Mouse (Mus musculus) c-Kit-negative CD71-positive TER-119-positive erythroid progenitor cells, embryonic 14.5 days (primary cell): ENCODE data around the gene Msmb.

ENCODE experiments used
- DNase-seq: peaks from one replicate; pipeline ENCODE4 v3.0.0-alpha.2; 2013; ENCODE audit warnings: low read depth, low spot score

Msmb gene

DNA sequence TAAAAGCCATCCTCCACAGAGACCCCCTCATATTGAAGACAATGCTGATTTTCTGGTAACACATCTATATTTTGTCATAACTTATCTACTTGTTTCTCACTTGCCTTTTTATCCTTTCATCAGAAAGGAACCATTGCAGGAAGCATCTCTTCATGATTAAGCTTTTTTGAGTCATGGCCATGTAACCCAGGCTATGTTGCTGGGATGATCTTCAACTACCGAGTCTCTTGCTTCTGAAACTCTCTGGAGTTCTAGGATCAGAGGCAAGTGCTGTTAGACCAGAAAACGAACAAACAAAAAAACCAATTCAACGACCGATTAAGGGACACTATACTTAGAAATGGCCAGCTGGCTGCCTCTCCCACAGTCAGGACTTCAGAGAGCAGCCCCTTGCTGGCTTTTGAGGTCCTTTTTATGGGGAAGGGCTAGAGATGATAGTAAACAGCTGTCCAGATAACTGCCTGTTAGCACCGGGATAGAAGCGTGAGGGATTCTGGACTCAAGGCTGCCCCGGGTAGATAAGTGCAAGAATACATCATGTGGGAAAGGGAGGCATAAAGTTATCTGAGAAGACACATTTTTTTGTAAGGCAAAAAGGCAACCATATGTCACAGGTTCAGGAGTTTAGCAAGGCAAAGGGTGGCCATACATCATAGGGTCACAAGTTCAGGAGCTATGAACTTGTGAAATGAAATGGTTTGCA lies 4.1 kb downstream of the Msmb start:
- DNase-seq = peak; percentile 80

DNA sequence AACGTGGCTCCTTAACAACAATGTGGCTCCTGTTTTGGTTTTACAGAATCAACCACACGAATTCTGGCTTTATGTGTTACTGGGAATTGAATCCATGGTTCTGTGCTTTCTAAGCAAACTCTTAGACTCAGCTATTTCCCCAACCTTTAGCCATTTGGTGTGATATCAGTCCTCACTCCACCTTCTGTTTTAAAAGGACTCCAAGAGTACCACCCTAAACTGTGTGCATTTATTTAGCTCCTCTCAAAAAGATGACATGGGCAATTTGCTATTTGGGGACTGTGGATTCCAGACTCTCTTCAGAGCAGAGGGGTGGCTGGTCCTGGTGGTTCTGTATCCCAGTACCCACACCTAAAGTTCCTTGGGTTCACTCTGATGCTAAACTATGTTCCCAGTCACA lies 4.8 kb downstream of the Msmb start:
- no peak for DNase-seq

DNA sequence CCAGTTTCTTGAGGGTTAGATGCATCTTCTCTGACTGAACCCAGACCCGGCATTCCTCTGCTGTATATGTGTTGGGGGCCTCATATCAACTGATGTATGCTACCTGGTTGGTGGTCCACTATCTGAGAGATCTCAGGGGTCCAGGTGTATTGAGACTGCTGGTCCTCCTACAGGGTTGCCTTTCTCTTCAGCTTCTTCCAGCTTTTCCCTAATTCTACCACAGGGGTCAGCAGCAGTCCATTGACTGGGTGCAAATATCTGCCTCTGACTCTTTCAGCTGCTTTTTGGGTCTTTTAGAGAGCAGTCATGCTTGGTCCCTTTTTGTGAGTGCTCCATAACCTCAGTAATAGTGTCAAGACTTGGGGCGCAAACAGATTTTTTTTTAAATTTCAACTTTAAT lies 9.0 kb downstream of the Msmb start:
- DNase-seq = no peak

DNA sequence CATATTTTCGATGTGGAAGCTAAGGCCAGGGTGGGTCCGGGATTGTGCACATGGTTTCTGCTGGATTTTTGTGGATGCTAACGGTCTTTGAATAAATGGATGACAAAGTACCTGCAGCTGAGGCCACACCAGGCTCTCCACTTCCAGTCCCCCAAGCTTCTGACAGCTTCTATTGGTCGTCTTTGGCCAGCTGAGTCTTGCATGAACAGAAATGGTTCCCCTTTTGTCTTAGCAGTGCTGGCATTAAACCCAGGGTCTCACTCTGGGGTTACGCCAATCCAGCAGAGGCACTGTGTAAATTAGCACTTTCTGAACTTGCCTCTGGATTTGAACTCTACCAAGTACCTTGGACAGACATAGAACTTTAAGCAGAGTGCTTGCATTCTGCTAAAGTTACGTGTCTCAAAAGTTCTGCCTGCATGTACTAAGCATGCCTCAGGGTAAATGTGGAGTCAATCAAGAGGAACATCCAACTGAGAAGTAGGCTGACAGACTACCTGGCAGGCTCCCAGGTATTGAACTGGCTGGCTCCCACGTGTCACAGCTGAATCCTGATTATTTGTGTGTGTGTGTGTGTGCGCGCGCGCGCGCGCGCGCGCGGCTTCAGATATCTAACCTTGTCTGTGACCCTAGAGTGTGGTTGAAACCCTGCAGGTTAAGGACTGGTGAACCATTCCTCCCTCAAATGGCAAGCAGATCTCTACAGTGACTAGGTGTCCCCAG lies 10.6 kb downstream of the Msmb start:
- DNase-seq = no peak

DNA sequence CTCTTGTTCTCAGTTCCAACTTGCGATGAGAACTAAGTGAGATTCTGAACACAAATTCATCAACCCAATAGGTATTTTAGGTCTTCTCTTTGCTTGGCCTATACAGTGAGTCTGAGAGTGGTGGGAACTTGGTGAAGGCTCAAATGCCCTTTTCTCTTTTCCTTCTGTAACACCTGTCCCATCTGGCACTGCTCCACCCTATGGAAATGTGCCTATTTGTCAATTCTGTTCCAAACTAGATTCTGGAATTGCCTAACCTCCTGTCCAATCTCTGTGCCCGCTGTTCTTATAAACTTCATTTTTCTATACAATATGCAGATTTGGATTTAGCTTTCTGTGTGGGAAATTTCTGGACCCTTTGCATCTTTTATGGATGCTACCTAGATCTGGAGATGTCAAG lies 11.3 kb downstream of the Msmb start:
- DNase-seq = no peak

DNA sequence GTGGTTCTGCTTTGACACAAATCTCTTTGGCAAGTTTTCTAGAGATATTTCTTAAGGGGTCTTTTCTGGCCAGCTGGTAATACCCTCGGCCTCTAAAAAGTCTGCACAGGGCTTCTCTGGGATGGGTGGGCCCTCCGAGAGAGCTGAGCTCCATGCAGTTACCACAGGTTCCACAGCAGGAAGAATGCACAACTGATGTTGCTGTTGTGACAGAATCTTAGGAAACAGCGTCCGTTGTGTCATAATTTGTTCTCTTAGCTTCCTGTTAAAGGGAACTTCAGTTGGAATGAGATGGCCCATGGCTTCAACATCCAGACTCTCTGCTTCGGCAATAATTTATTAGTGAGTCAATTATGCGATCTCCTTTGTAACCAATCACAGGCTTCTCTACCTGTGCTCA lies 12.9 kb downstream of the Msmb start:
- no peak for DNase-seq

DNA sequence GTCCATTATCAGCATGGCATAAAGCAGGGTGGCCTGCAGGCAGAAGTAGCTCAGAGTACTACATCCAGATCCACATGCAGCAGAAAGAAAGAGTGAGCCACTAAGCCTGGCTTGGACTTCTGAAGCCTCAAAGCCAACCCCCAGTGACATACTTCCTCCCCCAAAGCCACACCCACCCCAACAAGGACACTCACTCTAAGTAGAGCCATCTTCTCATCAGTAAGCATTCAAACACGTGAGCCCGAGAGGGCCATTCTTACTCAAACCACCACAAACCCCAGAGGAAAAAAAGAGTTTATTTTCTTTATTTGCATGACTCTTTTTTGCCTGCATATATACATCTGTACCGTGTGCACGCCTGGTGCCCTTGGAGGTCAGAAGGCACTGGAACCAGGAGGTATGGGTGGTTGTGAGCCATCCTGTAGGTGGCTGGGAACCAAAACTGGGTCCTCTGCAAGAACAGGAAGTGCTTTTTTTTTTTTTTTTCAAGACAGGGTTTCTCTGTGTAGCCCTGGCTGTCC lies 17.4 kb downstream of the Msmb start:
- DNase-seq = no peak

DNA sequence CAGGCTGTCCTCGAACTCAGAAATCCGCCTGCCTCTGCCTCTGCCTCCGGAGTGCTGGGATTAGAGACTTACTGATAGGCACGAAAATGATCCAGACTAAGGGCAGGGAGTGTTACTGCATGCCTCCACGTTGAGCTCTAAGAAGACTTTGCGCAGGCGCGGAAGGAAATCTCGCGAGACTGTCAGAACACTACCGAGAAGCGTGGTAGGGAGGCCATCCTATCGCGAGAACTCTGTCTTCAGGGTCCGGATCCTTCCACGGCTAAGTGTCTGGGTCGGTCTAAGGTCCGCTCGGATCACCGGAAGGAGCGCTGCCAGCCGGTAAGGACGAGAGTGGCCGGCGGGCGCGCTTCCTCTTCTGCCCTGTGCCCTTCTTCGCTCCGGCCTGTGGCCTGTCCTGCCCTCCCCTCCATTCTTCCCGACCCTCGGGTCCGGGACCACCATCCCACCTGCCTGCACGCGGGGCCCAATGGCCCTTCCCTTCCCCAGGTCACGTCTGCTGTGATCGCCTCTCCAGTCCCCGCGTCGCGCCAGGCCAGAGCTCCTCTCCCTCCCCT lies 17.9 kb downstream of the Msmb start, which contains the start of gene Ncoa4:
TSS of gene Ncoa4 (plus strand) at position 176 of the 557 bp plus-strand sequence.
- DNase-seq = peak; percentile 100

DNA sequence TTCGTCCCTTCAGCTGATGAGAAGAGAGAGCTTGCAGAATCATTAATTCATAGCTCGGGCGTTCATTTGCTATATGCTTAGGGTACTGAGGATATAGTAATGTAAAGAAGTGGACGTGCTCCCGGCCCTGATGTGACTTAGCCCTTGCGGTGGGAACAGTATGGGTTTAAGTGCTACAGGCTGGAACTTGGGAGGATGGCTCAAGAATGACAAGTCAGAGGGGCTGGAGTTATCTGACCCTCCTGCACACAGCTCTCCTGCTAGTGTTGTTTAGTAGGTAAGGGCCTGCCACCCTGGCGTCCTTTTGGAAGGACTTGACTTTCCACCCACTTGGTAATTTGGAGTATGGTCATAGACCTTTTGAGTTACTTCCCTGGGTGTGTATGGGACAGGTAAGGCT lies 18.7 kb downstream of the Msmb start:
- DNase-seq = no peak

DNA sequence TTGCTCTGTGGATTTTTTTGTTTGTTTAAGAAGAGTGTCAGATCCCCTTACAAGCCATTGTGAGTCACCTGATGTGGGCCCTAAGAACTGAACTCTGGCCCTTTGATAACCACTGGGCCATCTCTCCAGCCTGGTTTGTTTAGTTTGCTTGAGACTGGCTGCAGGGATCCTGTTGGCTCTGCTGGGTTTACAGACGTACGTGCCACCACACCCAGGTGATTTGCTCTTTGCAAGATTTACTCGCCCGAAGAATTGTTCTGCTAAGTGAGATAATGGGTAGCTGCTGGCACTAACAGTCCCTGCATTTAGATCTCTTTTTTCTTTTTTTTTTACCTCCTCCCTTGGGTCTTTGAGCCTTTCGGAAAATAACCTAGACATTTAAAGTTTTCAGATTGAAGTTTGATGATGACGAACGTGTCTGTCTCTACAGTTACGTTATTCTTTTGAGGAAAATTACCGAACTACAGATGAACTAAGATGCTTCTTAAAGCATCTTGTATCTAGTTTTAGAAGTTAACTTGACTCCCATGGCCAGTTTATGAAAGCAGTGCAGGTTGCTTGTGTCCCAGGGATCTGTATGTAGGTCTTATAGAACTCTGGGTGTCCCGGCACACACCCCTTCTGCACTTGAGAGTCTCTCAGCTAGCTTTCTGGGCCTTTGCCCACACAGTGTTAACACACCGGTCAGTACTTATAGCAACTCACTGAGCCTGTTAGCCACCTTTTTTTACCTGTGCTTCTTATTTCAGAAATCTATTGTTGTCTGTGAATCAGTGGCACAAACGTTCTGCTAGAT lies 19.5 kb downstream of the Msmb start:
- DNase-seq = no peak

DNA sequence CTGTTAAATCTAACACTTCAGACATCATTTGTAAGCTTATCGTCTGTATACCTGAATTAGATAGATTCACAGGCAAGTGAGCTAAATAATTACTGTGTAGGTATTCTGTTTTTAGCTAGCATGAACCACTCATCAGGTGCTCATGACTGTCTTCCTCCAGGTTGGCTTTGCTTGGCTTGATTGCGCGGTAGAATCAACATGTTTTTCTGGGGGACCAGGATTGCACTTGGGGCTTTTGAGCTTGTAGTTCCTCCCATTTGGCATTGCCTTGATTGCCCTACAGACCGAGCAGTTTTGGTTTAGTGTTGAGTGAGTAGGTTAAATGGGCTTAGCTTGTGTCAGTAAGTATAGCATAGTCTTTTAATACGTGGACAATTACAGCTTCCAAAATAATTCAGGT lies 20.4 kb downstream of the Msmb start:
- DNase-seq = no peak

DNA sequence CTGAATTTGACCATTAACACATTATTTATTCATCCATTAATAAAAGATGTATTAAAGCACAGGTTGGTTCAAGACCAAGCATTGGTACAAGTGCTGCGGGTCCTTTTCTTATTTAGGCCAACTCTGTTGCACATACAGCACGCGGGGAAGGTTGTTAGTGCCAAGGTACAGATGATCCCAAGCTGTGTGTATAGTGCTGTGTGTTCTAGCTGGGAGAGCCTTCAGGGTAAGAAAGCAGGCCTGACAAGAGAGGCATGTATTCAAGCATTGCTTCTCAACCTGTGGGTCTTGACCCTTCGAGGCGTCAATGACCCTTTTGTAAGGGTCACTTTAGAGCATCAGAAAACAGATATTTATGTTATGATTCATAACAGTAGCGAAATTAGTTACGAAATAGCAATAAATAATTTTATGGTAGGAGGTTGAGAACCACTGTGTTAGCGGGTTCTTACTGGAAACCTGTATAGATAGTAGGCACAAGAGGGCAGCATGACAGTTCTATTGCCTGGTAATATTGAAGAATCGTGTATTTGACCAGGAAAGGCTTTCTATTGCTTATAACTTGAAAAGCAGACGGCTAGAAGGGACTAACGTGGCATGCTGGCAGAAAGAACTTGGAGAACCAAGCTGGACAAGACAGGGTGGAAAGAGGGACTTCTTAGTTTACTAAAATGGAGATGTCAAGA lies 21.5 kb downstream of the Msmb start:
- no peak for DNase-seq

DNA sequence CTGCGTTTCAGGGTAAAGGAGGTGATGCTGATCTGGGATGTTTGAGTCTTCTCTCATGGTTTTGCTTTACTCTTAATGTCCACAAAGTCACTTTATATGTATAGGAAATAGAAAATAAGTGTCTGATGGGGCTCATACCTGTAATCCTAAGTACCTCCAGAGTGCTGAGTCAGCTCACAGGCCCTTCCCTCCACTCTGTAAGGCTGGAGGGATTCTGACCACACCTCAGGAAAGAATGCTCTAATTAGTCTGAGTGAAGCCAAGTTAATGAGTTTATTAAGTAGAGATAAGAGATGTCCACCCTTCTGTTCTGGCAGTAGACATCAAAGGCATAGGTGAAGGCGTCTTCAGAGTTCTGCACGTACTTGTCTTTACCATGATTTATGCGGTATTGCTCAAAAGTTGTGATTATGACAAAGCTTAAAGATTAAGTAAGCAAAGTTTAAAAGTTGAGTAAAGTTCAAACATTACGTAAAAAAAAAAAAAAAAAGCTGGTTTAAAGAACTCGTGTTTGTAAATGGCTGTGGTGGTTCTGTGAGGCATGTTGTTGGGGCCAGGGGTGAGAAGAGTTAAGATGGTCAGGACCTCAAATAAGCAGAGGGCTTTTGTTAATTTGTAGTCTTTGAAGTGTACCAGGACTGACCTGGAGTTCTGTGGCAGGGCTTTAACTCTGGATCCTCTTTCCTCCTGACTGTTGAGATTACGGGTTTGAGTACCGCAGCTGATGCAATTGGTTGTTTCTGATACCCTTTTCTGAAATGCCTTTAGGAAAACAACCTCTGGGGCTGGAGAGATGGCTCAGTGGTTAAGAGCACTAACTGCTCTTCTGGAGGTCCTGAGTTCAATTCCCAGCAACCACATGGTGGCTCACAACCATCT lies 22.6 kb downstream of the Msmb start:
- no peak for DNase-seq

DNA sequence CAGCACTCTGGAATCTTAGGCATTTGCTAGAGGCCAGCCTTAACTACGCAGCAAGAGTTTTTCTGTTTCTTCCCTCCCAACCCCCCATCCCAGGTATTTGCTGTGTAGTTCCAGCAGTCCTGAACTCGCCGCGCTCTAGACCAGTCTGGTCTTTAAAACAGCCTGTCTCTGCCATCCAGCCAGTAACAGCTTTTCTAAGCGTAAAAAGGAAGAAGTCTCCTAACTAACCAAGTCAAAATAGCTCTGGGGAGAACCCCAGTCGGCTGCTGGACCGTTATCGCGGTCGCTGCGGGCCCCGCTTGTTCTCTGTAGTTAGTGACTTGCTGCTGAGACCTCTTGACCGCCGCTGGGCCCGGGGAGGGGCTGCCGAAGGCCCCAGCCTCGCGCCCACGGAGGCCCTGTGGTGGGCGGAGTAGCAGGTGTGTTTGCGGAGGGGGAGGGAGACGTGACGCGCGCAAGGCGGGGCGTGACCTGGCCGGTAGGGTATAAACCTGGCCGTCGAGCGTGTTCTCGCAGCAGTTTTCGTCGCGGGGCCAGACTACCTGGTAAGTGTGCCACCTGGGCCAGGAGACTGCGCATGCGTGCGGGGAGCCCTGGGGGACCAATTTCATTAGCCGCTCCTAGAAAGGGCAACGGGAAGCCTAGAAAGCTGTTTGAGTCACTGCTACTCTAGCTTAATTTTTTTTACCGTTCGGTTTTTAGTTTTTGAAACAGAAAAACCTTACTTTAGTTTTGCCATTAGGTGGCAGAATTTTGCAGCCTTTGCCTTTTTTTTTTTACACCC lies 23.6 kb downstream of the Msmb start:
- peak; percentile 81 for DNase-seq

DNA sequence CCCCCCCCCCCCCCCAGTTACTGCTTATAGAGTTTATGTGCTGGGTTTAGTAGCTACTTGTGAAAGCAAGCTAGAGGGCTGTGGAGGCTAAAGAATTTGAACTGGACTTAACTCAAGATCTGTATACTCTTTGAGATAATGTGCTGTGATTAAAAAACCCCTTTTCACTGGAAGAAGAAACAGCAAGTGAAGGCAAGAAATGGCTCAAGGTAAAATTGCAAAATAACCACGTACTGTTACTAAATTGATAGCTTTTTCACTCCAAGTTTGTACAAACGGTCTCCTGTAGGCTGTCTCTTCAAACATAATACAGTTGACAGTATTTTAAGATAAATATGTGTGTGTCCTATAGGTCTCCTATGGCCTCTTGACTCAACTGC lies 24.2 kb downstream of the Msmb start:
- no peak for DNase-seq

DNA sequence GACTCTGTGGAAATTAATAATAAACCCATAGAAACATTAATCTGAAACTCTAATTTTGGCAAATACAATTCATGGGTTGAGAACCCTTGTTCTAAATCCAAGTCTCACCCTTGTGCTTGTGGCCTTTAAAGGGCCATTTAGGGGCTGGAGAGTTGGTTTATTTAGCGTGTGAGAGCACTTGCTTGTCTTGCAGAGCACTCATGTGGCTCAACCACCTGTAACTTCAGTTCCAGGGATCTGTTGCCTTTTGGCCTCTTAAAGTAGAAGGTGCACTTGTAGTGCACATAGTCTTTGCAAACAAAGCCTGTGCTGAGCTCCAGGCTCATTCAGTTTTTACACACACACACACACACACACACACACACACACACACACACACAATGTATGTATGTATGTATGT lies 25.0 kb downstream of the Msmb start:
- no peak for DNase-seq

DNA sequence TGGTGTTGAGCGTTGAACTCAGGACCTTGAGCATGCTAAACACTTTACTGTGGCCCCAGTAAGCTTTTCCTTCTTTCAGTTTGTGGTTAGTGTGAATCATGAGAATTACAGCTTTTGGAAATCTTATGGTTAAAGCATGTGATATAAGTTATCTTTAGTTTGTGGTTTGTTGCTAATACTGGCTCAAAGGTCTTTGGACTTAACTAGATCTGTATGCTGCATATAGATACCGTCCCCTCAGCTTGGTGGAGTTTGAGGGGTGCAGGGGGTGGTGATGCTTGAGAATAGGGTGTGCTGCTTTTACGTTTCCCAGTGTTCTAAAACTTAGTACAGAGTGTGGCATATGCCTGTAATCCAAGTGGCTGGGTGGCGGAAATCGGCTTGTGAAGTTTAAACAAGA lies 25.5 kb downstream of the Msmb start:
- no peak for DNase-seq

DNA sequence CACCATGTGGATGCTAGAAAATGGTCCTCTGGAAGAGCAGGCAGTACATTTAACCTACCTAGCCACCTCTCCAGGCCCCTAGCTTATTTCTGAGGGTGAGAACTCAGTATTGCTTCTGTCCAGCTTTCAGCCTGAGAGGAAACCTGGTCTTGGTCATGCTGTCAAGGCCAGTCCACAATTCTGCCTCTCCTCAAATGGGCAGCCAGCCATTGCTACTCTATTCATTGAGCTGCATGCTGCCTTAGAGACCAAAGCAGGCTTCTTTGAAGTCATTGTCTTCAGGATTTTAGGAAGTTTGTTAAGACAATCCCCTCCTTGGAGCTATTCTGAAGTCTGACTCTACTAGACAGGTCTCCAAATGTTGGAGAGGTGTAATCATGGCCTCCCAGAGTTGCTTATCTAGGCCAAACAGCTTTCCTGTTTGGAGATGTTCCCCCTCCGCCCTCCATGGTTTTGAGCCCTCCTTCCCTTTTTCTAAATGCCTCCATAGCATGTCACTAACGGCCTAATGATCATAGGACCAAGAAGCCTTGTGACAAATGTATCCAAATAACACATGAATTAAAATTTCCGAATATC lies 26.9 kb downstream of the Msmb start:
- DNase-seq = peak; percentile 88

DNA sequence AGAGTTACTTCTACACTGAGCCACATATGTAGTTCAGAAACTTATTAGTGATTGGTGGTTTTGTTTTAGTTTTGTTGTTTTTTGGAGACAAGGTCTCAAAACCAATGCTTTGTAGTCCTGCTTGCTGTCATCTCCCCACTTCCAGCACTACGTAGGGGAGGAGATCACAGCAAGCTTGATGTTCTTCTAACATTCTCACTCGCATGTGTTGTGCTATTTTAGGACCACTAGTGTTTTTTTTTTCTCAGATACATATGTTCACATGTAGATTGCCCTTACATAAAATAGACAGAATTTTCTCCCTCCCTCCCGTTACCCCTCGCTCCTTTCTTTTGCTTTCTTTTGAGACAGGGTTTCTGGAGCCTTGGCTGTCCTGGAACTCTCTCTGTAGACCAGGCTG lies 28.3 kb downstream of the Msmb start:
- no peak for DNase-seq
